Mouse (Mus musculus) lung, adult 2 months (tissue): ENCODE data around the gene Pdik1l. TPM values are rescaled to one million over a fixed set of nuclear protein-coding genes. Genes with fewer than 3 reads are reported as not detected.

Experiments used
- DNase-seq: peaks from one replicate; pipeline ENCODE4 v3.0.0; 2022
- H3K4me1 ChIP-seq: fragments of 200-500 bp; 2 replicates; pipeline ENCODE4 v1.6.1; 2011; ENCODE audit warnings: low read length; ENCODE audit not compliant: control insufficient read depth, insufficient read depth
- H3K4me3 ChIP-seq: fragments of 200-500 bp; replicated peaks from 2 replicates; pipeline ENCODE3; 2011; ENCODE audit warnings: low read depth, mild to moderate bottlenecking, control low read depth, low read length; ENCODE audit errors: extremely low read depth
- CTCF ChIP-seq: fragments of 200-500 bp; IDR thresholded peaks from 2 replicates; pipeline ENCODE4 v1.5.1; 2011; ENCODE audit warnings: mild to moderate bottlenecking, low read length, control low read depth; ENCODE audit not compliant: insufficient read depth
- POLR2A ChIP-seq: fragments of 200-500 bp; IDR thresholded peaks from 2 replicates; pipeline ENCODE4 v1.6.1; 2011; ENCODE audit warnings: low read depth, mild to moderate bottlenecking, control low read depth, low read length, borderline replicate concordance; ENCODE audit errors: extremely low read depth
- WGBS: fragments of 180-500 bp; shearing (Covaris S2); methylation state at CpG from one replicate; pipeline ENCODE4 v1.1.7; 2018; 5-methylcytosine and 5-hydroxymethylcytosine counted together
- polyA plus RNA-seq: library from polyadenylated mRNA; depleted of rRNA; stranded (reverse); fragments of >200 nt; gene quantifications from 2 replicates; pipeline ENCODE4 v1.2.3, GENCODE M21; 2012

The Pdik1l gene
- polyA plus RNA-seq, 1 experiment = 4.3 TPM

GRCm38 (mm10) chr4:134268102-134268655 lies 19.5 kb downstream of the Pdik1l start:
- 59% methylated on average over 19 of the region's 19 CpGs for WGBS
- peaks cover 5% of the 10 kb centered on the region; the same call in 1 of the 2 replicates for H3K4me1 ChIP-seq
- no peak overlapping the region for H3K4me3 ChIP-seq
- no peak for TF ChIP-seq CTCF
- TF ChIP-seq POLR2A = no peak
- no peak for DNase-seq

- H3K4me1 ChIP-seq = peaks cover 2% of the 10 kb centered on the region; the same call in 1 of the 2 replicates
- WGBS = 41% methylated on average over 9 of the region's 9 CpGs
- H3K4me3 ChIP-seq = no peak overlapping the region
These were observed 21.7 kb downstream of the Pdik1l start for GRCm38 (mm10) chr4:134265860-134266585.

GRCm38 (mm10) chr4:134263191-134263590 lies 24.5 kb downstream of the Pdik1l start:
- peak; percentile 74 for DNase-seq
- Histone ChIP-seq H3K4me1 (peaks cover 4% of the 10 kb centered on the region; the same call in 1 of the 2 replicates), H3K4me3 (no peak overlapping the region)
- WGBS = 37% methylated on average over 6 of the region's 6 CpGs
- TF ChIP-seq POLR2A (no peak), CTCF (peak; percentile 85)

More at GRCm38 (mm10) chr4:134265860-134266585, 21.7 kb downstream of the Pdik1l start:
- no peak for DNase-seq
- TF ChIP-seq CTCF (no peak), POLR2A (no peak)

GRCm38 (mm10) chr4:134258354-134258753 lies 29.3 kb downstream of the Pdik1l start:
- no peak for DNase-seq
- TF ChIP-seq CTCF (no peak), POLR2A (no peak)
- Histone ChIP-seq H3K4me3 (no peak overlapping the region), H3K4me1 (peaks cover 4% of the 10 kb centered on the region)
- 21% methylated on average over 11 of the region's 11 CpGs for WGBS

GRCm38 (mm10) chr4:134257198-134258009 lies 30.3 kb downstream of the Pdik1l start:
- Histone ChIP-seq H3K4me3 (no peak overlapping the region), H3K4me1 (peaks cover 4% of the 10 kb centered on the region)
- 39% methylated on average over 11 of the region's 11 CpGs for WGBS
- no peak for DNase-seq
- TF ChIP-seq CTCF (no peak), POLR2A (no peak)

- Histone ChIP-seq H3K4me3 (no peak overlapping the region), H3K4me1 (peaks cover 4% of the 10 kb centered on the region)
- DNase-seq = no peak
- TF ChIP-seq POLR2A = no peak
- no peak for TF ChIP-seq CTCF
- WGBS = 28% methylated on average over 19 of the region's 19 CpGs
These were observed 31.1 kb downstream of the Pdik1l start for GRCm38 (mm10) chr4:134256407-134257197.

GRCm38 (mm10) chr4:134255854-134256253 lies 31.8 kb downstream of the Pdik1l start:
- Histone ChIP-seq H3K4me3 (no peak overlapping the region), H3K4me1 (peaks cover 7% of the 10 kb centered on the region)
- no peak for TF ChIP-seq POLR2A
- no peak for TF ChIP-seq CTCF
- no peak for DNase-seq
- 48% methylated on average over 4 of the region's 4 CpGs for WGBS

- 66% methylated on average over 3 of the region's 3 CpGs for WGBS
- TF ChIP-seq POLR2A (no peak), CTCF (no peak)
- no peak for DNase-seq
- H3K4me1 ChIP-seq = peaks cover 10% of the 10 kb centered on the region
- no peak overlapping the region for H3K4me3 ChIP-seq
These were observed 32.9 kb downstream of the Pdik1l start for GRCm38 (mm10) chr4:134254835-134255234.
